Mouse (Mus musculus) cortical plate, adult 2 months (tissue): ENCODE measurements around the gene C2cd4a. TPM values are rescaled to one million over a fixed set of nuclear protein-coding genes. Genes with fewer than 3 reads are reported as not detected.
A peak's percentile ranks its signal among the peaks of the same experiment; 100 is the strongest.

Experiments used
- H3K27ac ChIP-seq: fragments of 200-500 bp; 2 replicates; pipeline ENCODE4 v1.5.1; 2012; ENCODE audit warnings: low read length, control low read depth, inconsistent platforms; ENCODE audit not compliant: insufficient read depth
- H3K4me1 ChIP-seq: fragments of 200-500 bp; 2 replicates; pipeline ENCODE4 v1.6.1; 2011; ENCODE audit warnings: low read length; ENCODE audit not compliant: control insufficient read depth, insufficient read depth
- H3K4me3 ChIP-seq: fragments of 200-500 bp; 2 replicates; pipeline ENCODE4 v1.5.1; 2011; ENCODE audit warnings: mild to moderate bottlenecking, low read length, control low read depth; ENCODE audit not compliant: insufficient read depth
- CTCF ChIP-seq: fragments of 200-500 bp; IDR thresholded peaks from 2 replicates; pipeline ENCODE4 v1.5.1; 2011; ENCODE audit warnings: mild to moderate bottlenecking, control low read depth, low read length; ENCODE audit not compliant: insufficient read depth; ENCODE audit errors: extremely low read depth
- POLR2A ChIP-seq: fragments of 200-500 bp; IDR thresholded peaks from 2 replicates; pipeline ENCODE4 v1.6.1; 2011; ENCODE audit warnings: mild to moderate bottlenecking, low read length, control low read depth; ENCODE audit not compliant: insufficient read depth; ENCODE audit errors: extremely low read depth
- polyA plus RNA-seq: library from polyadenylated mRNA; depleted of rRNA; stranded (reverse); fragments of >200 nt; gene quantifications from 2 replicates; pipeline ENCODE4 v1.2.3, GENCODE M21; 2012; rRNA removed

C2cd4a gene
- polyA plus RNA-seq, 1 experiment, result 0.21 TPM

DNA sequence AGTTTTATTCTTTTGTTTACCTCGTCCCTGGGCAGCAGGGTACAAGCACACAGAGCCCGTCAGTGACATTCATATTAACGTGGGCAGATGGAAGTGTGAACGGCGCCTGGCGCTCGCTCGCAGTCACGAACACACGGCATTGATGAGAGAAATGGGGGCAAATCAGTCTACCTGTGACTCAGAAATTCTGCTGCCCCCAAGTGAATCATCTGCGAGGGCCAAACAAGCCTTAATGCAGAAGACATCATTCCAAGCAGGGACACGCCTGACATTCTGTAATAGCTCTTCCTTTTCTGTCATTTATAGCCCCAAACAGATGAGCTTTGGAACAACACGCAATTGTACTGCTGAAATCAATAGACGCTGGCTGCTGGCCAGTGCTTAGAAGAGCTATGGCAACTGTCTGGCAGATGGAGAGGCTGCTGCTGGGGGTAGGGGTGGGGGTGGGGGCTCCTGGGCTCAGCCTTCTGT lies 36.9 kb downstream of the C2cd4a start:
- Histone ChIP-seq H3K27ac (no peak overlapping the region), H3K4me3 (no peak overlapping the region), H3K4me1 (peaks cover 8% of the 10 kb centered on the region)
- TF ChIP-seq CTCF, result no peak
- no peak for TF ChIP-seq POLR2A

- TF ChIP-seq CTCF (no peak), POLR2A (no peak)
- Histone ChIP-seq H3K4me1 (peaks cover 8% of the 10 kb centered on the region), H3K4me3 (no peak overlapping the region), H3K27ac (no peak overlapping the region)
Measured at GRCm38 (mm10) chr9:67794668-67795067, 37.5 kb downstream of the C2cd4a start.

GRCm38 (mm10) chr9:67794216-67794615 lies 37.9 kb downstream of the C2cd4a start:
- H3K4me3 ChIP-seq, result no peak overlapping the region
- no peak for TF ChIP-seq CTCF
- no peak for TF ChIP-seq POLR2A
- H3K4me1 ChIP-seq, result peaks cover 6% of the 10 kb centered on the region
- H3K27ac ChIP-seq, result no peak overlapping the region

DNA sequence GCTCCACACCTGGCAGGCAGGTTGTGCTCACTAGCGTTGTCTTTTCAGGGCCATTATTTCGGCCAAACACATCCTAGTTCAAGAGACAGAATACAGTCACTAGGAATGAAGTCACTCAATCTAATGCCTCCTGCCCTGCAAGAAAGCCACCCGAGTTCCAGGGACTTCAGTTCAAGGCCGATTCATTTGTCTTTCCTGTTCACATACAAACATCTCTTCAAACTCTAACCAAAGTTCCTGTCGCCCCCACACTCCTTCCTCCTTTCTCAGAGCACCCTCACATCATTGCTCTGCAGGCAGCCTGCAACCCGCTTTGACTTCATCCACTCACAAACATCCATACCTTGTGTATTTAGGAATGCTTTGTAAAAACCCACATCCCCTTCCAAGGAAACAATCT lies 38.6 kb downstream of the C2cd4a start:
- Histone ChIP-seq H3K4me3 (no peak overlapping the region), H3K4me1 (peaks cover 4% of the 10 kb centered on the region), H3K27ac (no peak overlapping the region)
- TF ChIP-seq CTCF (no peak), POLR2A (no peak)

DNA sequence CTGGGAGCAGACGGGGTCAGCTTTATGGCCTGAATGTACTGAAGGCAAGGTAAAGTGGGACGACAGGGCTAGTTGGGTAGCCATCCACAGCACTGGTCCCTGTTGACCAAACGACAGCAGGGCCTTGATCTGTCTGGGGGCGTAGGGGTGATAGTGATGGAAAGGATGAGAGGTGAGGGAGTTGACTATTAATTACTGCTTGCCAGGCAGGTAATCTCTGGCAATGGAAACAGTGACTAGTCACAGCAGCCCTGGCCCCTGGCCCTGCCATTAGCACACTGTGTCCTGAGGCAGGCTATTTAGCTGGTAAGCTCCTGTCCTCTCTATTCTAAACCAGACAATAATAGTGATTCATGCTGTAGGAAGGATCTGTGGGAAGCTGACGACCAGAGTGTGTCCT lies 39.7 kb downstream of the C2cd4a start:
- H3K4me1 ChIP-seq, result peaks cover 4% of the 10 kb centered on the region
- no peak overlapping the region for H3K4me3 ChIP-seq
- no peak overlapping the region for H3K27ac ChIP-seq
- TF ChIP-seq POLR2A, result no peak
- TF ChIP-seq CTCF, result no peak

DNA sequence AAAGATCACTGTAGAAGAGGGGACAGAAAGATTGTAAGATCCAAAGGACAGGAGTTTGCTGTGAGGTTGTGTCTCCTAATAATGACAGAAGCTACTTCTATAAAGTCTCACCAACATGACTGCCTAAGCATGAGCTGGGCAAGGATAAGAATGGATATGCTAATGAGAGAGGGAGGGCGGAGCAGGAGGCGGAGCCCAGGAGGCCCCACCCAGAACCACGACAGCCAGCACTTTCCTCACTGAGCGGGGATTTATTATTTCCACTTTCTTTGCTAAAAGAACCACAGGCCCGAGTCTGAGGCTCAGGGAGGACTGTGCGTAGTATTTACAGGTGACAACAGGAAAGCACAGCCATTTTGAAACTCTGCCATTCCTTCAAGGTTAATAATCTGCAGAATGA lies 44.5 kb downstream of the C2cd4a start:
- H3K27ac ChIP-seq, result no peak overlapping the region
- H3K4me1 ChIP-seq, result no peaks in the 10 kb centered on the region
- no peak overlapping the region for H3K4me3 ChIP-seq
- TF ChIP-seq CTCF, result no peak
- no peak for TF ChIP-seq POLR2A

DNA sequence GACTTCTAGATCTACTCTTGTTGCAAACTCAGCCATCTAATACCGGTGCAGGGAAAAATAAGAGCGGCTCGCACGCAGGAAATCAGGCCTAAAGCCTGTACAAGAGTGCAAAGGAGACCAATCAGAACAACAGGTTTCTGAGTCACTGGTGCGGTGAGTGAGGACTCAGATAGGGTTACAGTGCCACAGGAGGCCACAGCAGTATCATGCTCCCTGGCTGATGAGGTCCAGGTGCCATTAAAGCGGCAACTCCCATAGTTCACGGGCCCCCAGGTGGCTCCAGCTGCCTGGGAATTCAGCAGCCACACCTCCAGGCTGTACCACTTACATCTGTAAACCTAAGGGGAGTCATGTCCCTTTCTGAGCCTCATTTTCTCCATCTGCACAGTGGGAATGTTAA lies 45.8 kb downstream of the C2cd4a start:
- Histone ChIP-seq H3K4me1 (no peaks in the 10 kb centered on the region), H3K4me3 (no peak overlapping the region), H3K27ac (no peak overlapping the region)
- TF ChIP-seq POLR2A, result no peak
- no peak for TF ChIP-seq CTCF

GRCm38 (mm10) chr9:67783925-67784324 lies 48.2 kb downstream of the C2cd4a start:
- TF ChIP-seq CTCF, result peak; percentile 20; the same call in 1 of the 2 replicates
- TF ChIP-seq POLR2A, result no peak
- H3K27ac ChIP-seq, result no peak overlapping the region
- no peaks in the 10 kb centered on the region for H3K4me1 ChIP-seq
- H3K4me3 ChIP-seq, result no peak overlapping the region

- Histone ChIP-seq H3K4me3 (no peak overlapping the region), H3K27ac (no peak overlapping the region), H3K4me1 (no peaks in the 10 kb centered on the region)
- no peak for TF ChIP-seq CTCF
- no peak for TF ChIP-seq POLR2A
Measured at GRCm38 (mm10) chr9:67783464-67783863, 48.7 kb downstream of the C2cd4a start.

DNA sequence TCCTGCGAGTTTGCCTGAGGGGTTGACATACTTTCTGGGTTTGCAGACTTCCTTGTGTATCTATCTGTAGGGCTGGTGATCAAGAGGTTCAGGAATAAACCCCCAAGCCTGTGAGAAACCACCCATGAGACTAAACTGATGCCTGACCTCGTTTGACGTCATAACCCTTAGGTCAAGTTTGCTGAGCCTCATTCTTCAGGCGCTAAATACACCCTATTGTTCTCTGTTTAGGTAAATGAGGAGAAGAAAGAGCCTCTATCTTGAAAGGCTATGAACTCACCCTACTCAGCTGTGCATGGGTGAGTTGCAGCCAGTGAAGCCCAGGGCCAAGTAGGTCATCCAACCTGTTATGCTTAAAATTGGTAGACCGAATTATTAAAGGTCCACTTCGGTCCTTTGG lies 49.3 kb downstream of the C2cd4a start:
- Histone ChIP-seq H3K4me3 (no peak overlapping the region), H3K27ac (no peak overlapping the region), H3K4me1 (no peaks in the 10 kb centered on the region)
- TF ChIP-seq CTCF, result no peak
- TF ChIP-seq POLR2A, result no peak

Other genes with a start within 250 kb of the C2cd4a start
- 2.8 and 4.5 TPM in 2 replicates for gene C2cd4b, start 72.9 kb downstream of the C2cd4a start, polyA plus RNA-seq
- 34.4 and 37.6 TPM in 2 replicates for gene Vps13c, start 8.1 kb upstream of the C2cd4a start, polyA plus RNA-seq